Mouse (Mus musculus): ENCODE data around the gene Trp53i13. TPM values are rescaled to one million over a fixed set of nuclear protein-coding genes. Genes with fewer than 3 reads are reported as not detected.

The Trp53i13 gene
- not detected for polyA plus RNA-seq (2014; fragmentation: Illumina TruSeq; extraction: RNeasy Lipid Tissue Mini Kit (QIAGEN cat#74804); ENCODE audit: low read depth, low replicate concordance)

GRCm38 (mm10) chr11:77515637-77516552 is at the start of gene Trp53i13:
Gene Trp53i13, minus strand, starts transcription at chr11:77515980.

DNA sequence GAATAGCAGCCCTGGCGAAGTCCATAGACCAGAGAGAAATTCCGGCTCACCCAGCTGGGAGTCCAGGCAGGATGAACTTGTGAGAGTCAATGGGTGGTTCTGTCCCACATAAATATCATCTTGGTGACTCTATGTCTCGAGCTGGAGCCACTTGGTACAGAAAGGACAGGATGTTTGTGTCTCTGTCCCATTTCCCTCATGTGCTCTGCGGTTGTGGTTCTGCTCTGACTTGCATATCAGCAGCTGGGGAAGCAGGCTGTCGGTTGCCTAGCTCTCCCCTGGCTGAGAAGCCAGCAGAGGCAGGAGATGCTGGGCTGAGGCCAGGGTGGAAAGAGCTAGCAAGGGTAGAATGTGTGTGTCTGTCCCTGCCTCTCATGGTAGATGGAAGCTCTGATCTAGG is 3.3 kb upstream of the Trp53i13 start, which contains the start of gene Gm10392:
TSS of gene Gm10392 (minus strand) at position 156 of the 400 bp plus-strand sequence.

GRCm38 (mm10) chr11:77514832-77515636 is 746 bp downstream of the Trp53i13 start, which contains the start of gene Abhd15:
Gene Abhd15, plus strand, starts transcription at chr11:77515121.

DNA sequence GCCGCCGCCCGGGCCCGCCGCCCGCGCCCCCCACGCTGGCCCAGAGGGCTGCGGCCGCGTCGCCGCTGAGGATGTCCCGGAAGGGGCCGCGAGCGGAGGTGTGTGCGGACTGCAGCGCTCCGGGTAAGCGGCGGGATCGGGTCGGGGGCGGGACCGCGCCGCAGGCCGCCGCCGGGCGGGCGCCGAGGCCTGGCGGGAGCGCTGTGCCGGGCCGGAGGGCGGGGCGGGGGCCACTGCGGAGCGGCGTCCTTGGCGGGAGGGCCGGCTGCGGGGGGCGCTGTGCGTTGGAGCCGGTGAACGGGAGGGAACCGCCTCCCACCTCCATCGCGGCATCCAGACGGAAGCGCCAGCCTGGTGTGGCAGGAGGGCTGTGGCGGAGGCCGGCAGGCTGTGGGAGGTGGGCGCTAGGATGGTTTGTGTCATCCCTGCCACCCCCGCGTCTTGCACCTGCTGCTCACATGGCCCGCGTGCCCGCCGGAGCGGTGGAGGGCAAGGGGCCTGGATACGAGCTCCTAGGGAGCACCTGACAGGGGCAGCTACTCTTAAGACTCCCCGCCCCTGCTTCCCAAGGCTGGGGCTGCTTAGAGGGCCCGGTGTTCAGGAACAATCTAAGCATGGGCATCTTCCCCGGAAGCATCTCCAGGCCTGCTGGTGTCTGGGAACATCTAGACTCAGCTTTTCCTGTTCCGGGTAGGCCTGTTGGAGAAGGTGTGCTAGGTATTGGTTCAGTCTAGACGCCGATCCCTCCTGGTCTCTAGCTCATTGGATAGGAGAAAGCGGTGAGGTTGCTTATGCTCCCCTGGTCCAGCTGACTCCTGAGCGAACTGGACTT is 22.1 kb downstream of the Trp53i13 start, which contains the start of gene Git1:
TSS of gene Git1 (plus strand) at position 51 of the 832 bp plus-strand sequence.

GRCm38 (mm10) chr11:77489591-77490235 is 26.1 kb downstream of the Trp53i13 start, which contains the start of gene Ankrd13b:
Gene Ankrd13b, minus strand, starts transcription at chr11:77489678.

GRCm38 (mm10) chr11:77462283-77463100 is 53.3 kb downstream of the Trp53i13 start, which contains the start of gene Coro6:
Gene Coro6, plus strand, starts transcription at chr11:77462411.

Other genes starting within 250 kb of the Trp53i13 start
- gene Coro6, start 53.6 kb downstream of the Trp53i13 start, polyA plus RNA-seq (2014; fragmentation: Illumina TruSeq; extraction: RNeasy Lipid Tissue Mini Kit (QIAGEN cat#74804); ENCODE audit: low read depth, low replicate concordance) = 0.36 TPM
- 0.20 TPM for gene Ankrd13b, start 26.3 kb downstream of the Trp53i13 start, polyA plus RNA-seq (2014; fragmentation: Illumina TruSeq; extraction: RNeasy Lipid Tissue Mini Kit (QIAGEN cat#74804); ENCODE audit: low read depth, low replicate concordance)
- gene Git1, start 22.4 kb downstream of the Trp53i13 start, polyA plus RNA-seq (2014; fragmentation: Illumina TruSeq; extraction: RNeasy Lipid Tissue Mini Kit (QIAGEN cat#74804); ENCODE audit: low read depth, low replicate concordance) = 0.40 TPM
- 0.16 TPM for gene Abhd15, start 859 bp downstream of the Trp53i13 start, polyA plus RNA-seq (2014; fragmentation: Illumina TruSeq; extraction: RNeasy Lipid Tissue Mini Kit (QIAGEN cat#74804); ENCODE audit: low read depth, low replicate concordance)
- gene Gm10392, start 3.2 kb upstream of the Trp53i13 start, polyA plus RNA-seq (2014; fragmentation: Illumina TruSeq; extraction: RNeasy Lipid Tissue Mini Kit (QIAGEN cat#74804); ENCODE audit: low read depth, low replicate concordance) = not detected
- 57.1 TPM for gene Taok1, start 91.8 kb upstream of the Trp53i13 start, polyA plus RNA-seq (2014; fragmentation: Illumina TruSeq; extraction: RNeasy Lipid Tissue Mini Kit (QIAGEN cat#74804); ENCODE audit: low read depth, low replicate concordance)
- gene Nufip2, start 170.2 kb upstream of the Trp53i13 start, polyA plus RNA-seq (2014; fragmentation: Illumina TruSeq; extraction: RNeasy Lipid Tissue Mini Kit (QIAGEN cat#74804); ENCODE audit: low read depth, low replicate concordance) = 70.6 TPM
- gene Cryba1, start 209.3 kb upstream of the Trp53i13 start, polyA plus RNA-seq (2014; fragmentation: Illumina TruSeq; extraction: RNeasy Lipid Tissue Mini Kit (QIAGEN cat#74804); ENCODE audit: low read depth, low replicate concordance) = not detected
- gene Myo18a, start 247.3 kb upstream of the Trp53i13 start, polyA plus RNA-seq (2014; fragmentation: Illumina TruSeq; extraction: RNeasy Lipid Tissue Mini Kit (QIAGEN cat#74804); ENCODE audit: low read depth, low replicate concordance) = 33.1 TPM